Mouse (Mus musculus) hindbrain, embryonic 14.5 days (tissue): ENCODE measurements around the gene Samhd1. TPM values are rescaled to one million over a fixed set of nuclear protein-coding genes. Genes with fewer than 3 reads are reported as not detected.

Source experiments
- ATAC-seq: fragments of 200-750 bp; cut with Nextera tagmentation; 2 replicates; pipeline ENCODE4 v1.8.0; 2017; ENCODE audit warnings: moderate number of reproducible peaks, mild to moderate bottlenecking, moderate TSS enrichment, moderate library complexity; ENCODE audit not compliant: low FRiP score
- DNase-seq: peaks from one replicate; pipeline ENCODE4 v3.0.0-alpha.2; 2015; ENCODE audit warnings: low spot score
- H3K27ac ChIP-seq: fragments of 300-500 bp; sonication (generic); 2 replicates; pipeline ENCODE4 v1.5.1; 2014; ENCODE audit warnings: mild to moderate bottlenecking, moderate library complexity
- H3K27me3 ChIP-seq: fragments of 300-500 bp; sonication (generic); 2 replicates; pipeline ENCODE4 v1.6.1; 2014; ENCODE audit warnings: mild to moderate bottlenecking, low read length, mixed read lengths; ENCODE audit not compliant: control insufficient read depth, insufficient read depth
- H3K36me3 ChIP-seq: fragments of 300-500 bp; sonication (generic); replicated peaks from 2 replicates; pipeline ENCODE4 v1.6.1; 2014; ENCODE audit not compliant: control insufficient read depth, insufficient read depth
- H3K4me1 ChIP-seq: fragments of 300-500 bp; sonication (generic); replicated peaks from 2 replicates; pipeline ENCODE4 v1.6.1; 2014; ENCODE audit warnings: antibody characterized with exemption, low read length, mixed read lengths; ENCODE audit not compliant: control insufficient read depth, insufficient read depth
- H3K4me2 ChIP-seq: fragments of 300-500 bp; sonication (generic); replicated peaks from 2 replicates; pipeline ENCODE4 v1.6.1; 2014; ENCODE audit warnings: mild to moderate bottlenecking, moderate library complexity
- H3K4me3 ChIP-seq: fragments of 300-500 bp; sonication (generic); replicated peaks from 2 replicates; pipeline ENCODE4 v1.5.1; 2014; ENCODE audit warnings: mild to moderate bottlenecking, low read length
- H3K9ac ChIP-seq: fragments of 300-500 bp; sonication (generic); 2 replicates; pipeline ENCODE4 v1.6.1; 2014
- H3K9me3 ChIP-seq: fragments of 300-500 bp; sonication (generic); 2 replicates; pipeline ENCODE4 v1.6.1; 2016; ENCODE audit warnings: low read length; ENCODE audit not compliant: control insufficient read depth
- WGBS: fragments of 180-500 bp; shearing (Covaris S2); extraction: QIAGEN DNeasy Blood & Tissue Kit; methylation state at CpG from one replicate; pipeline ENCODE4 v1.1.7; 2014; 5-methylcytosine and 5-hydroxymethylcytosine counted together
- polyA plus RNA-seq: library from polyadenylated mRNA; unstranded; fragments of >200 nt; fragmentation: Nextera tagmentation; extraction: Ambion mirVana; gene quantifications from 2 replicates; pipeline ENCODE4 v1.2.1, GENCODE M21; 2014

The Samhd1 gene
- polyA plus RNA-seq, 1 experiment from 2014 or later, result 12.2 TPM

DNA sequence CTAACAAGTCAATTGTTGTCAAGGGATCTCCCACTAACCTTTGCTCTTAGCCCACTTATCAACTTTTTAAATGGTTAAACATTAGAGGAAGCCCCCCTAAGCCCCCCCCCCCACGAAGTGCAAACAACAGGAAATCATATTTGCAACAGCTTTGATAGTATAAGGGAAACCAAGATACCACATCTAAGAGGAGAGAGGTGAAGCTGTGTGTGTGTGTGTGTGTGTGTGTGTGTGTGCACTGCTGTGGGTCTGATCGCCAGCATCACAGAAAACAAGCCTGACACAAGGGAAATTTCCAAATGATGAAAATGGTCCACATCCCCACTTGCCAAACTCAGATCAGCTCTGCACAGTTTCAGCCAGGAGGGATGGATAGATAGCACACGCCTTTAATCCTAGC, 16.0 kb downstream of the Samhd1 start:
- WGBS, result 77% methylated on average over 3 of the region's 3 CpGs
- Histone ChIP-seq H3K9me3 (no peaks in the 10 kb centered on the region), H3K4me2 (no peak overlapping the region), H3K27ac (no peak overlapping the region), H3K4me3 (no peak overlapping the region), H3K27me3 (no peaks in the 10 kb centered on the region), H3K36me3 (peaks cover 17% of the 10 kb centered on the region), H3K9ac (no peak overlapping the region), H3K4me1 (no peaks in the 10 kb centered on the region)
- ATAC-seq (no peak), DNase-seq (no peak)

DNA sequence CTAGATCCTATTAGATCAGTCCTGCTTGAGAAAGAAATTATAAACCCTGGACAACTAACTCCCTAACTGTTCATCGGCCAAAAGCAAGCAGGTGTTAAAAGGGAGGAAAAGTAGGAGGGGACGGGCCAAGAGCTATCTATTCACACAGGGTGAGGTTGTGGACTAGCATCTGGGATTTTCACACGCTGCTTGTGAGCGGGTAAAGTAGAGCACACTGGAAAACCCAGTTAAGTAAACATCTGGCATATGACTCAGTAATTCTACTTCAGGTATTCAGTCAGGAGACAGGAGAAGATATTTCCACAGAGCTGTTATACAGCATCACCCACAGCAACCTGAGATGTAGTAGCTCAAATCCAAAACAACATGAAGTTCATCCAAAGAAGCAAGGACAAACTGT, 16.5 kb downstream of the Samhd1 start:
- no peaks in the 10 kb centered on the region for H3K27me3 ChIP-seq
- H3K4me1 ChIP-seq, result no peaks in the 10 kb centered on the region
- peaks cover 17% of the 10 kb centered on the region for H3K36me3 ChIP-seq
- H3K9me3 ChIP-seq, result no peaks in the 10 kb centered on the region
- no peak for ATAC-seq
- no peak overlapping the region for H3K4me3 ChIP-seq
- no peak overlapping the region for H3K9ac ChIP-seq
- 94% methylated on average over 4 of the region's 4 CpGs for WGBS
- no peak overlapping the region for H3K27ac ChIP-seq
- H3K4me2 ChIP-seq, result no peak overlapping the region
- no peak for DNase-seq

GRCm38 (mm10) chr2:157116964-157117363, 18.1 kb downstream of the Samhd1 start:
- H3K27me3 ChIP-seq, result no peaks in the 10 kb centered on the region
- ATAC-seq, result no peak
- no peaks in the 10 kb centered on the region for H3K9me3 ChIP-seq
- peaks cover 27% of the 10 kb centered on the region for H3K36me3 ChIP-seq
- no peak overlapping the region for H3K4me3 ChIP-seq
- H3K4me2 ChIP-seq, result no peak overlapping the region
- DNase-seq, result peak; percentile 69
- H3K27ac ChIP-seq, result no peak overlapping the region
- no peak overlapping the region for H3K9ac ChIP-seq
- 23% methylated on average over 3 of the region's 3 CpGs for WGBS
- no peaks in the 10 kb centered on the region for H3K4me1 ChIP-seq

DNA sequence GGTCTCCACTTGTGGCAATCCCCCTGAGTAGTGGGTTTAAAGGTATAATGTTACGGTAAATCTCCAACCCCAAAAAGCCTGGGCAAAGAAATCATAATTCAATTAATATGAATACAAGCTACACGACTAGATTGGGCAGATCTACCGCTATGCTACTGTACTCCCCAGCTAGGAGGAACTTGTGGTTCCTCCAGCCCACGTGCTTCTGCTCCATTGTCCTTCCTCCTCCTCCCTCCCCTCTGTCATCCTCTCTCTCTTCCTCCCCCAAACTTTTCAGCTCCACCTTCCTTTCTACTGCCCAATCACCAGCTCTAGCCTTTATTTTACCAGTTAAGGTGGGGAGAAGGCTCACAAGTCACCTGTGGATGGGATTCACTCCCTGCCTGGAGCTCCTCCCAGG, 26.8 kb downstream of the Samhd1 start:
- no peaks in the 10 kb centered on the region for H3K4me1 ChIP-seq
- no peak for DNase-seq
- no peaks in the 10 kb centered on the region for H3K27me3 ChIP-seq
- H3K9ac ChIP-seq, result no peak overlapping the region
- H3K4me3 ChIP-seq, result no peak overlapping the region
- H3K27ac ChIP-seq, result no peak overlapping the region
- H3K9me3 ChIP-seq, result no peaks in the 10 kb centered on the region
- peaks cover 38% of the 10 kb centered on the region for H3K36me3 ChIP-seq
- WGBS, result 90% methylated on average over 4 of the region's 4 CpGs
- no peak for ATAC-seq
- H3K4me2 ChIP-seq, result no peak overlapping the region

DNA sequence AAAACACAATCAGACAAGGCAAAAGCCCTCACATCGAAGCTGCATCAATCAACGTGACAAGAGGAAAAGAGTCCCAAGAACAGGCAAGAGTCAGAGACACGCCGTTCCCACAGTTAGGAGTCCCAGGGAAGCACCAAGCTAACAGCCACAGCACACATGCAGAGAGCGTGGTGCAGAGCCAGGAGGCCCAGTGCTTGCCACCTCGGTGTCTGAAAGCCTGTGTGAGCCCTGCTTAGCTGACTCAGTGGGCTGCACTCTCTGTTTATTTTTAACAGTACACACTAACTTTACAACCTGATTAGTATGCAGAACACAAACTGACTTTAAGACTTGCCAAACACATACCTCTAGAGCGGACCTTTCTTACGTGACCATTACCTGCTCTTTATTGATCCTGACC, 30.6 kb downstream of the Samhd1 start:
- H3K36me3 ChIP-seq, result peaks cover 43% of the 10 kb centered on the region
- ATAC-seq (no peak), DNase-seq (no peak)
- H3K9me3 ChIP-seq, result no peaks in the 10 kb centered on the region
- no peak overlapping the region for H3K4me3 ChIP-seq
- H3K4me2 ChIP-seq, result no peak overlapping the region
- no peak overlapping the region for H3K27ac ChIP-seq
- H3K9ac ChIP-seq, result no peak overlapping the region
- no peaks in the 10 kb centered on the region for H3K27me3 ChIP-seq
- no peaks in the 10 kb centered on the region for H3K4me1 ChIP-seq
- 77% methylated on average over 8 of the region's 8 CpGs for WGBS

DNA sequence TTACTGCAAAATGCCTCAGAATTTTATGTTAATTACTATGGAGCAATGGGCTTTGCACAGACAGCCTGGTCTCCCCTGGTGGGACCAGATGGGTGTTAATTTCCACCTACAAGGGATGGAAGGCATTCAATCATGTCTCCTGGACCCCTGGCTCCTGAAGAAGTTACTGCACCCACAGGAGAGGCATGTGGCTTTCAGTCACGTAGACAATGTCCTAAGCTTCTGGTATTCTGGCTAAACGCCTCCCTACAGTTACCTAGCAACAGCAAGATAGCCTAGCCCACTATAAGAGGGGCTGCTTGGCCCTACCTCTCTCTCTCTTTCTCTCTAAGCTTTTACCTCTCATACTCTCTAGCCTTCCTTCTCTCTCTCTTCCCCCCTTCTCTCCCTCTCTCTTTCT, 32.8 kb downstream of the Samhd1 start:
- no peaks in the 10 kb centered on the region for H3K27me3 ChIP-seq
- peaks cover 32% of the 10 kb centered on the region for H3K36me3 ChIP-seq
- DNase-seq, result no peak
- 52% methylated on average over 2 of the region's 2 CpGs for WGBS
- no peak for ATAC-seq
- no peaks in the 10 kb centered on the region for H3K4me1 ChIP-seq
- no peak overlapping the region for H3K4me3 ChIP-seq
- H3K9ac ChIP-seq, result no peak overlapping the region
- no peak overlapping the region for H3K4me2 ChIP-seq
- H3K27ac ChIP-seq, result no peak overlapping the region
- H3K9me3 ChIP-seq, result no peaks in the 10 kb centered on the region

GRCm38 (mm10) chr2:157101650-157102049, 33.4 kb downstream of the Samhd1 start:
- ATAC-seq, result no peak
- Histone ChIP-seq H3K9ac (no peak overlapping the region), H3K27ac (no peak overlapping the region), H3K4me2 (no peak overlapping the region), H3K4me3 (no peak overlapping the region), H3K9me3 (no peaks in the 10 kb centered on the region), H3K36me3 (peaks cover 32% of the 10 kb centered on the region), H3K4me1 (no peaks in the 10 kb centered on the region), H3K27me3 (no peaks in the 10 kb centered on the region)
- whole genome bisulfite sequencing, result 98% methylated on average over 9 of the region's 9 CpGs
- no peak for DNase-seq

- 90% methylated on average over 12 of the region's 12 CpGs for WGBS
These were observed 34.8 kb downstream of the Samhd1 start for GRCm38 (mm10) chr2:157100319-157100605.

GRCm38 (mm10) chr2:157099532-157100318, 35.3 kb downstream of the Samhd1 start:
- no peak overlapping the region for H3K4me3 ChIP-seq
- H3K9me3 ChIP-seq, result no peaks in the 10 kb centered on the region
- 89% methylated on average over 12 of the region's 12 CpGs for WGBS
- ATAC-seq (no peak), DNase-seq (no peak)
- H3K4me2 ChIP-seq, result no peak overlapping the region
- no peaks in the 10 kb centered on the region for H3K27me3 ChIP-seq
- H3K27ac ChIP-seq, result no peak overlapping the region
- peaks cover 28% of the 10 kb centered on the region for H3K36me3 ChIP-seq
- H3K9ac ChIP-seq, result no peak overlapping the region
- H3K4me1 ChIP-seq, result no peaks in the 10 kb centered on the region

More at GRCm38 (mm10) chr2:157100319-157100605, 34.8 kb downstream of the Samhd1 start:
- Histone ChIP-seq H3K4me1 (no peaks in the 10 kb centered on the region), H3K4me2 (no peak overlapping the region), H3K27ac (no peak overlapping the region), H3K36me3 (peaks cover 32% of the 10 kb centered on the region), H3K9me3 (no peaks in the 10 kb centered on the region), H3K9ac (no peak overlapping the region), H3K4me3 (no peak overlapping the region), H3K27me3 (no peaks in the 10 kb centered on the region)
- no peak for DNase-seq
- no peak for ATAC-seq
